Mouse (Mus musculus) bone marrow macrophage, adult 2 months (primary cell): Measurements from ENCODE around the gene Fxyd6.

Experiments used
- CTCF ChIP-seq: IDR thresholded peaks from 2 replicates; pipeline ENCODE4 v1.5.1; 2012; ENCODE audit warnings: low read depth, mild to moderate bottlenecking, low read length, moderate library complexity
- POLR2A ChIP-seq: IDR thresholded peaks from 2 replicates; pipeline ENCODE4 v1.6.1; 2012; ENCODE audit warnings: mild to moderate bottlenecking, low read depth, low read length, borderline replicate concordance

DNA sequence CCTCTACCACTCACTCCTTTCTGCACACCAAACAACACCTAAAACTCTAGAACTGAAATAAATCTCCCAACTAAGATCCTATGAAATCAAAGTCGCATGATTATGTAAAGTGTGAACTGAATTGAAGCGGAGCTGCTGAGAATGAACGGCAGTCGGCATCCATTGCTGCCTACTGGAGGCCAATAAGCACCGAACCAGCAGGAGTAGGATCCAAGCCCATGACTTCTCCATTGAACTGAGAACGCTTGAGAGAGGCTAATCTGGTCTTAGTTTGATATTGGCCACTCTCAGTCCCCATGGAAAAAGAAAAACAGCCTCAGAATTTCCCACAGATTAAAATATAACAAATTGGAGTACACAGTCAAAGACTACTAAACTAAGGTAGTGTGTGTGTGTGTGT lies 13.9 kb downstream of the Fxyd6 start:
- TF ChIP-seq POLR2A (no peak), CTCF (no peak)
